Mouse (Mus musculus) cerebellum, adult 11 months (tissue): ENCODE measurements around the gene Gm3055.
"Not testable (repeated sequence)": the region's sequence is repeated elsewhere in the genome, so short reads cannot be mapped to it uniquely, and the experiment has no call there.

Source experiments
- DNase-seq: peaks from one replicate; pipeline ENCODE4 v3.0.0; 2022

Gm3055 gene

DNA sequence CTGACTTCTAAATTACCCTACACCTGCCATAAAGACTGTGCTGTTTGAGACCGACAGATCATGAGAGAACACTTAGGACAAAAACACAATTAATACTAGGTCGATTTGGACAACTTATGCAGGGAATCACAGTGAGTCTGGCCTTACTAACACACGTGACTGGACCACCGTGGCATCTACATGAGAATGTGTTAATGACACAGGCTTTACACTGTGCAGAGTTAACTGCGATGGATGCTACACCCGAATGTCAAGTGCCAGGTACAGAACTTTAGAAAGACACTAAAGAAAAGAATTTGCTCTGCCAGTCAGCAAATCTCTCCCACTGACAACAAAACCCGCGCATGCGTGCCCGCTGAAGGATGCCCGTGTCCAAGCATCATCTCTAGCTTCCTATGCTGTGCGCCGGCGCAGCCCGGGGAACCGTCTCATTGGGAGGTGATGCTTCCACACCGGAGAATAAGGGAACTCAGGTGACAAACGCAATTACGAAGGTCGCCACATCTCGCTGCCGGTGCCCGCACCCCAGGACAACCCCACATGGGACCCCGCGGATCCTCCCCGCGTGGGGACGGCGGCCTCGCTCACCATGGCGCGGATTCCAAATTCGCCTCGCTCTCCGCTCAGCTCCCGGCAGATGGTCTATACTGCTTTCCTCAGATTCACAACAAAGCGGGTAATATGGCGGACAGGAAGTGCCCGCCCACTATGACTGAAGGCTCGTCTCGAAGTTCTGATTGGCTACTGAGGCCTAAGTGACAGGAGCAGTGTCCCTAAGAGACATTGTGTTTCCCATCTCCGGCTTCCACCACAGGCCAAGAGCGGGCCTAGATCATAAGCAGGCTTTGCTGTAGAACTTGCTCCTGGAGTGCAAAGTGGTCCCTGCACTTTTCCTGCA, at the start of gene Gm3055:
Gene Gm3055, minus strand, starts transcription at position 656 of the 898 bp plus-strand sequence.
- not testable (repeated sequence) for DNase-seq

DNA sequence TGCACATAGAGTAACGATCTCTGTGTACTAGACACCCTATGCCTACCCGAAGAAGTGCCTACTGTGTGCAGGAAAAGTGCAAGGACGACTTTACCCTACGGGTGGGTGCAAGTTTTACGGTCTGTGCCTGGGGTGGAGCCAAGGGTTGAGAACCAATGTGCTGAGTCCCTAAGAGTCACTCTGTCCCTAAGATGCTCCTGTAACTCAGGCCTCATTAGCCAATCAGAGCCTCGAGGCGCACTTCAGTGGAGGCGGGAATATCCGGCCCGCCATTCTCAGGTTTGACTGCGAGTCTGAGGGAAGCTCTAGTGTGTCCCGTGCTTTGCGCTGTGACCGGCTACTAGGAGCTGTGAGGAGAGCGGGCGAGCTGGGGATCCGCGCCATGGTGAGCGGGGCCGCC, 40.9 kb upstream of the Gm3055 start, which contains the start of gene Gm4767:
Gene Gm4767, plus strand, starts transcription at position 288 of the 400 bp plus-strand sequence.
- DNase-seq: not testable (repeated sequence)

DNA sequence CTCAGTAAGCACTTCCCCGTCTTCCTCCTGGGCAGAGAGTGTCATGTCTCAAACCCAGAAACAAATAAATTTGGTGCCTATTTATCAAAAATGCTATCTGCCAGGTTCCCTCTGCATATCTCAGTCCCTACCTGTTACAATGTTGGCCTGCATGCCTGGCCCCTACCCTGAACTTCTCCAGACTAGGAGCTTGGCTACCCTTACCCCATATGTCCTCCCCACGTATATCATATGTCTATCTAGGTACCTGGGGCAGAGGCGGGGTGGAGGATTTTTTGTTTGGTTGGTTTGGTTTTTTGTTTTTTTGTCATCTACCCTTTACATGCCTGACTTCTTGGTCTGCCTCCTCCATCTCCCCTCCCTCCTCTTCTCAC, 430 bp upstream of the Gm3055 start:
- DNase-seq: not testable (repeated sequence)

DNA sequence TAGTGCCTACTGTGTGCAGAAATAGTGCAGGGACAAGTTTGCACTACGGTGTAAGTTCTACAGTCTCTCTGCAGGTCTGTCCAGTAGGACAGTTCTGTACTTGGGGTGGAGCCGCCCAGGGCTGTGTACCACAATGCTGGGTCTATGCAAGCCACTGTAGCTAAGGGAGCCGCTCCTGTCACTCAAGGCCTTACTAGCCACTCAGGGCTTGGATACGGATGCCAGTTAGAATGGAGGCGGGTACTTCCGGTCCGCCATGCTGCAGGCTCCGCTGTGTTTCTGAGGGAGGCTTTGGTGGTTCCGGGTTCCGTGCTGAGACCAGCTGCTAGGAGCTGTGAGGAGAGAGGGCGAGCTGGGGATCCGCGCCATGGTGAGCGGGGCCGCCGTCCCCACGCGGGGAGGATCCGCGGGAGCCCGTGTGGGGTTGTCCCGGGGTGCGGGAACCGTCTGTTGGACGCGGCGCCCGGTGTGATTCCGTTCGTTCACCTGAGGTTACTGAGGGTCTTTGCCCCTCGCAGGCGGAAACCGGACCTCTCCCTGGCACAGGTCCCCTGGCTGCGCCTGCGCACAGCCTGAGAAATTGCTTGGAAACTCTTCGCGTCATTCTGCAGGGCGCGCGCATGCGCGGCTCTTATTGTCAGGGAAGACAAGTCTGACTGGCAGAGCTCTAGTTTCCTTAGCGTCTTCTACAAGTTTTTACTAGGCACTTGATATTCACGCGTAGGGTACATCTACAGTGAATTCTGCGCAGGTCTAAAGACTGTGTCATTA, 66.2 kb downstream of the Gm3055 start, which contains the start of gene Zfp433:
Gene Zfp433, plus strand, starts transcription at position 295 of the 771 bp plus-strand sequence.
- DNase-seq: not testable (repeated sequence)
